Mouse (Mus musculus) heart, adult 10 weeks (tissue): ENCODE measurements around the gene Nrip1. TPM values are rescaled to one million over a fixed set of nuclear protein-coding genes. Genes with fewer than 3 reads are reported as not detected.

Source experiments
- polyA plus RNA-seq: library from polyadenylated mRNA; stranded (reverse); fragments of 350-450 nt; fragmentation: Illumina TruSeq; extraction: RNeasy Lipid Tissue Mini Kit (QIAGEN cat#74804); gene quantifications from one replicate; pipeline ENCODE4 v1.2.3, GENCODE M21; 2014; ENCODE audit warnings: low read depth, low replicate concordance

Gene Nrip1
- polyA plus RNA-seq = 7.7 TPM

DNA sequence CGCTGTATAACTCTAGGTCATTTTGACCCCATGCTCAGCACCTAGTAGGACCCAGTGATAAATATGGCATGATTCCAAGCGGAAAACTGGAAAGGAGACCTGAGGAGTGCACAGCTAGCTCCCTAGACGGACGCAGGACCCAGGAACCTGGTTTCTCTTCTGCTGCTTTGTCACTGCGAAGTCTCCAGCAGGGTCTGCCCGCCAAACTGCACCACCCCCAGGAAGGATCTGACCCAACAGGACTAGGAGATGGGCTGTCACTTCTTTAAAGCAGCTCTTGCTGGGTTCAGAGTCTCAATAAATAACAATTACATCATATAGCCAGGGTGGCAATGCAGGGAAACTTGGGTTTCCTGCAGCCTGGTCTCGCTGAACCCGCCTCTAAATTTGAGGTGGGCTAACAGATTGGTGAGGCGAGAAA is at the start of gene Nrip1:
Gene Nrip1 (minus strand): TSS at position 157 of the 421 bp plus-strand sequence.

